Mouse (Mus musculus): ENCODE measurements at regions not wholly inside any gene's neighbourhood (a gene's known extent, or its start where the extent isn't known, plus 50 kb on each side); places are given as distances from the start of the nearest gene placed in this dataset.
"Not testable (repeated sequence)": the region's sequence is repeated elsewhere in the genome, so short reads cannot be mapped to it uniquely, and the experiment has no call there.

DNA sequence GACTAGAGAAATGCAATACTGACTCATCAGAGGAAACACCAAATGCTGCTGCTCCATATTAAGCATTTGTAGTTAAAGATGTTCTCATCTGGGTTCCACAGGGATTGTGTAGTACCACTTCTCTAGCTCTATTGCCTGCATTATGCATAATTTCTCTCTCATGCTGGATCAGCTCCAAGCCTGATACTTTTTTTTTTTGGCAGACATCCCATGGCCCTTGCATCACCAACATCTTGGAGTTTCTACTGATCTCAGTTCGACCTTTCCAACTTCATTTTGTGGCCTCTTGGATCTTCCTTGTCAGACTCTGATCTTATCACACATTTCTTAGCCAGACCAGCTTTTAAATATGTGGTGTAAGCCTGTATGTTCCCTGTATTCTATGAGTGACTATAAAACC, 701.1 kb upstream of the Nr2f1 start:
- no peak for DNase-seq

DNA sequence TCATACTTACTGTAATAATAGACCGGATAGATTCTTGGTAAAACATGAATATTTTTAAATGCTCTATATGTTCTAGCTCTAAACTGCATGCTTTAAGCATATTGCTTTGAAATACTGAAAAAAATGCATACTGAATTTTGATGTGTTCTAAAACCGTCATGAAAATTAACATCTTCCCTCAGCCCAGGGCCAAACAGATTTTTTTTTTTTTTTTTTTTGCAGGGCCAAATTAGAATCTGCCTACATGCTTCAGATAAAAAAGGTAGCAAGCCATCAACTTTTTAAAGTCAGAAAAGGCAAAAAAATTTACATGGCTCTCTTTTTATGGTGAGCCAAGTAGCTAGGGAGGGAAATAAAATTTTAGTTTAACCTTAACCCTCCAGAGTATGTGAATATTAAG, 692.7 kb upstream of the Nr2f1 start:
- no peak for DNase-seq

DNA sequence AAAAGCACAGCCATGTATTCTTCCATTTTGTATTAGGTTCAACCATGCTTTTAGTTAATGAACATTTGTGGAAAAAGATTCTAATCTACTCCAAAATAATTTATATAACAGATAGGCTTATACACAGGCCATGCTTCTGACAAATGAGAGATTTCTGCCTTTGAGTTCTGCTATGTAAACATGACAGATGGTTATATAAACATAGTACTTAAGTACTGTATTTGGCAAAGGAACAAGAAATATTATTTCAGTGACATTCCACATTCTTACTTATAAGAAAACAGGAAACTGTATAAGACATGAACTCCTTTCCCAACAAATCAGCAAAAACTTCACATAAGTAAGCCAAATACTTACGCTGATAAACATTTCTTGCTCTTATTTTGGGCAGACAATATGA, 683.5 kb upstream of the Nr2f1 start:
- no peak for DNase-seq

DNA sequence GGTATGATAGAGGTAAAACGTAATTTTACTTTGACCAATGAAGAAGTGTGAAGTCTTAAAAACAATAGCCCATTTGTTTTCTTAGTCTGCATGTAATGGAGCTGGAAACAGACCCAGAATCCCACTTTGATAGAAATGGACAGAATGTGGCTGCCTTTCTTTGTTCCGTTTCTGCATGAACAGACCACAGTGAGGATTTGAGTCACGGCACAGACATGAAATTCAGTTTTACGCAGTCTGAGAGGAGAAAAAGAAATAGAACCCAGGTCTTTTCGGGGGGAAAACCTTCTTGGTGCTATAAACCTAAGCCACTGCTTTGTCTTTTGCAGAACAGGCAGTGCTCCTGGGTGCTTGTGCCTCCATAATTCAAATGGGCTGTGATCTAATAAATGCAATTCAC, 673.0 kb upstream of the Nr2f1 start:
- no peak for DNase-seq

DNA sequence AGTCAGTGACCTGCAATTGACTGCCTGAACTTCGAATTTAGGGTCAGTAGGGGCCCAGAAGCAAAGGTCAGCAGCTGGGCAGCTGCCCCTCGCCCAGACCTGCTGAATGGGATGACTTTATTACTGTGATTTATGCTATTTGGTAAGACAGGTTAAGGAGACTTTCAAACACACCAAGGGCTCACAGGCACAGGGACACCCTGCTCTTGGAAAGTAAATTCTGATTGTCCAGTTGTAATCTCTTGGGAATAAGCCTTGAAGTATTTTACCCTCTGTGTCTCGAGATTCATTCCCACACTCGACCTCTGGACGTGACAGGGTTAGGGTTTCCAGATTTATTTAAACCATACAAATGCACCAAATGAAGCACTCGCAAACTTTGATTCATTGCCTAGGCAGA, 672.4 kb upstream of the Nr2f1 start:
- no peak for DNase-seq

DNA sequence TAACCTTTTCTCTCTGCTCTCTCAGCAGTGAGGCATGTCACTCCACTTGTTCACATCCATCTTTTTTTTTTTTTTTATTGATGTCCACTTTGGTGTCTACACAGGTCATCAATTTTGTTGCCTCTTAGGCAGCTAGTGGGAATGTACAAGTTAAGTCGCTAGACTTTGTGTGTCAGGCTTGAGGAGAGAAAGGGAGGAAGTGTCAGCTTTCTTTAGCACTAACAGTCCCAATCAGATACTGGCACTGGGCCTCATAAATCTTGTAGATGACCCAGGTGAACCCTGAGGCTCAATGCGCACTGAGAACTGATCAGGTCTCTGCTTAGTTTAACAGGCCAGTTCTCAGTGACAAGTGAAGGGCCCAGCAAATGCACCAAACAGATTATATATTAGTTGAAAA, 671.7 kb upstream of the Nr2f1 start:
- DNase-seq = no peak

DNA sequence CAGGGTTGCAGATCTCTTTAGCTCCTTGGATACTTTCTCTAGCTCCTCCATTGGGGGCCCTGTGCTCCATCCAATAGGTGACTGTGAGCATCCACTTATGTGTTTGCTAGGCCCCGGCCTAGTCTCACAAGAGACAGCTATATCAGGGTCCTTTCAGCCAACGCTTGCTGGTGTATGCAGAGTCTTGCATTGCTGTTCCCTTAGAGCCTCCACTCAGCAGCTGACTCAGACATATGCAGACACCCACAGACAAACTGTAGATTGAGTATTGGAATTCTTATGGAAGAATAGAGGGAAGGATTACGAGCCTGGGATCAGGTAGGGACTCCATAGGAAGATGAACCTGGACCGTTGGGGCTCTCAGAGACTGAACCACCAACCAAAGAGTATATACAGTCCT, 624.8 kb upstream of the Nr2f1 start:
- not testable (repeated sequence) for DNase-seq

DNA sequence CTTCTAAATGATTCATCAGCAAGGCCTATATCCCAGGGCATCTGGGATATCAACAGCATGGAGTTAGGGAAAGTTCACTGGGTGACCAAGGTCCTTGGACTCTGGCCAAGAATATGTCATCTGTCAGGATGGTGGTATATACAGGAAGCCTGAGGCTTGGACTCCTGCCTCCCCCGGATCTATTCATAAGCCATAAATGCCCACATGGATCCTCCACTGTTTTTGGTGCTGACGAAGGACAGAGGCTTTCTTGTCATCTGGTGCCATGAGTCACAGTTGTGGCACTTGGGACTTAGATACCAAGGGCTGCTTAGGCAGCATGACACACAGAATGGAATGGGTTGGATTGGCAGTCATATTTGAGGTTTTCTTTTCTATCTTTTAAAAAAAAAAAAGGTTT, 610.1 kb upstream of the Nr2f1 start:
- DNase-seq = no peak

DNA sequence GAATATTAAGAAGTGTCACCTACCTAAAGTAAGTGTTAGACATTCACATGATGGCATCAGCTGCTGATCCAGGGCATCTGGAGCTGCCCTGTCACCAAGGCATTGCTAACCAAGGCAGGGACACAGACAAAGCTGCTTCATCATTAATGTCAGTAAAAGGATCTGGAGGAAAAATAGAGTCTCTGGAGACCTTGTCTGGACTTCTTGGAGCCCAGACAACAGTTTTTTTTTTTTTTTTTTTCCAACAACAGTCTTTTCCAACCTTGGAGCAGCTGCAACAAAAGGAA, 603.2 kb upstream of the Nr2f1 start:
- no peak for DNase-seq

DNA sequence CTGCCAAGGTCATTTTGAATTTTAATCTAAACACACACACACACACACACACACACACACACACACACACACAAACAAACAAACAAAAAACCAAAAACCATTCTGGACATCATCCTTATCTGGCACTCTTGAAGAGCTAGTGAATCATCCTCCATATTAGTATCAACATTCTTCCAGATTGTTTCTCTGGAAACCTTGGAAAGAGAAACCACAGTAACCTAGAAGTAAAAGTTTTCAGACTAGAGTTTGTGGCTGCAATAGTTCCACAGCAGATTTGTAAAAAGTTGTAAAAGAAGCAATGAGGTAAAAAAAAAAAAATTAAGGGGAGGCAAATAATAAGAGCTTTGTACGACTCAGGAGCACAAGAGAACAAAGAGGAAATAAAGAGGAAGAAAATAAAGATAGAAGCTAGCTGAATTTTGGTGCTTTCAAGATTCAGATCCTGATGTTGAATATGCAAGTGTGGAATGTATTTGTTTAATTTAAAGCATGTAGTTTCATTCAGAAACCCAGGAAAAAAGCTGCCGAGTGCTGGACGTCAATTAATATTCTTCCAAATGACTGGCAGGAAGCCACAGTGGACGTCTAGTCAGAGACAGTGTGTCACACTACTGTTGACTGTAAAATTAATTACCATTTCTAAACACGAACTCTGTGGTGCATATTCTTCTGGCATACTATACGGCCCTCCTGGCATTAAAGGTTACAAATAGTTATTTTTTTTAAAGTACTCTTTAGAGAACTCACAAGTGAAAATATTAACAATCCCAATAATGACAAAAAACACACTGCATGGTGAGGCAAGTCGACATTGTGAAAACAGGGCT, 602.7 kb upstream of the Nr2f1 start:
- DNase-seq = no peak

DNA sequence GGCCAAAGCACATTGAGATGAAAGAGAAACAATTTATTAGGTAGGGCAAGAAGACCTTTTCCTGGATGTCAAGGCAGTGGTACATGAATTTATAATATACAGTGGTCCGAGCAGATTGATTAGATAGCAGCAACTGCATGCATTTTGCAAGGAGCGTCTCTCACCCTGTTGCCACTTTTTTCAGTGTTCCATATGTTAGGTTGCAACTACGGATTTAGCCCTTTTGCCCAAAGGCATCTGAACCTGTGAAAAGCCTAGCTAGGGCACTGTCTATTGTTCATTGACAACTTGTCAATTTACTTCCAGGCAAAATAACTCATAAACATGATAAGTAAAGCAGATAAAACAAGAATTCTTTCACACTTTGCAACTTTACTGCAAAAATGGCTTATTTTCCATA, 600.1 kb upstream of the Nr2f1 start:
- no peak for DNase-seq

DNA sequence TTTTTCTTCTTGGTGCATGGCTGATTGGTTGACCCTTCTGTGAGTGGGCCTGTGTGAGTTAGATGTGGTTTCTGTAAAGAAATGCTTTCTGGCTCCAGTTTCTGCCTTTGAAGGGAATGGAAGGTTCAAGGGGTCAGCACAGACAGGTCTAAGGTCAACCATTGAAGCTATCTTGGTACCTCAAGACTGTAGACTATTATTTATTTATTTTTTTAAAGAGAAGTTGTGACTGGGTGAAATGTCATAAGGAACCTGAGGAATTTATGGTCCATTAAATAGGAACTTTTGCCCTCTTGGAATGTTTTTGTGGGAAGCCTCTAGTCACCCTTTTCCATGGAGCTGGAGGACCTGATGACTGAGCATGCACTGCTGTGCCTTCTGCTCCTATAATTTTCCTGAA, 595.7 kb upstream of the Nr2f1 start:
- no peak for DNase-seq

DNA sequence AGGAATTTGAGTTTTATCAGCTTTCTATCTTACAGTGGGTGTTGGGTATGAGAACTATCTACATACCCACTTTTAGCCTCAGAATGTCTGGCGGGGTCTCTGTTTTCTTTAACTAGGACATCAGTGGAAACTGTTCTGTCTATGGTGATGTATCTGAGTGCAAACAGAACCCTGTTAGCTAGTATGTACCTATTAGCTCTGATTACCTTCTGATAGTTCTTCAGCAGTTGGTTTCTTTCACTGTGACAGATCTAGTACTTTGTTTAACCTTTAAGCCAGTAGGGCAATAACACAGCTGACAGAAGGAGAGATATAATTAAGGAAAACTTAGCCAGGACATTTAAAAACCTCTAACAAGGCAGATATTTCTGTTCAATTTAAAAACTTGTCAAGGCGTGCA, 584.7 kb upstream of the Nr2f1 start:
- no peak for DNase-seq

DNA sequence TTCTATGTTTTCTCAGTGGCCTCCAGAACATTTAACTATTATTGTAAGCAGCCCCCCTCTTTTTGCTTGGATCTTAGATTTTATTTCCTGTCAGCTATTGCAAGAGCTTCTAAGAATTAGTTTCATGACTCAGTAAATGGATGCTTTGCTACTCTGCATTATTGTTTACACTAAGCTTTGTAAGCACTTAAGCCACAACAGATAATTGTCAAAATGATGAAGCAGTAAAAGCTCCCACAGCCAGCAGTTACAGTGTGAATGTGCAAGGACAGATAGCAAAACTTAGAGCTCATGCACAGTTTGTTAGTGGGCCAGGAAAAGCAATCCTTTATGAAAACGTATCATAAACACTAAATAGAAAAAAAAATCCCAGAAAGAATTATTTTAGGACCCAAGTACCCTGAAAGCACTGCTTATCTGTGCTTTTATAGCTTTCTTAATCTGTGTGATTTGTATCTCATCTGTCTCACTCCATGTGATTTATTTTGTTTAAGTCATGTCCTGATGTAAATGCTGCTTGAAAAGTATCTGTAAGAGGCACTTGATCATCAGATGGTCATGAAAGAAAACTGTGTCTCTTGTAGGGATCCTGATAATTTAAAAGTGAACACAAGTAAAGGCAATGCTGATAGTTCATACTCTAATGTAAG, 584.2 kb upstream of the Nr2f1 start:
- DNase-seq = no peak
